Mouse (Mus musculus) intestine, embryonic 16.5 days (tissue): ENCODE measurements around the gene Fhl3. TPM values are rescaled to one million over a fixed set of nuclear protein-coding genes. Genes with fewer than 3 reads are reported as not detected.

Source experiments
- ATAC-seq: fragments of 200-750 bp; cut with Nextera tagmentation; 2 replicates; pipeline ENCODE4 v1.8.0; 2017; ENCODE audit warnings: moderate TSS enrichment, moderate library complexity
- H3K27ac ChIP-seq: fragments of 300-500 bp; sonication (generic); 2 replicates; pipeline ENCODE4 v1.5.1; 2014; ENCODE audit warnings: mild to moderate bottlenecking, low read length
- H3K27me3 ChIP-seq: fragments of 300-500 bp; sonication (generic); replicated peaks from 2 replicates; pipeline ENCODE4 v1.6.1; 2014; ENCODE audit warnings: low read length, control low read depth, mixed read lengths; ENCODE audit not compliant: control insufficient read depth, insufficient read depth
- H3K36me3 ChIP-seq: fragments of 300-500 bp; sonication (generic); 2 replicates; pipeline ENCODE4 v1.6.1; 2014; ENCODE audit warnings: low read length, control low read depth; ENCODE audit not compliant: control insufficient read depth, insufficient read depth
- H3K4me1 ChIP-seq: fragments of 300-500 bp; sonication (generic); 2 replicates; pipeline ENCODE4 v1.6.1; 2014; ENCODE audit warnings: low read length, control low read depth, mixed read lengths; ENCODE audit not compliant: control insufficient read depth, insufficient read depth
- H3K4me2 ChIP-seq: fragments of 300-500 bp; sonication (generic); 2 replicates; pipeline ENCODE4 v1.6.1; 2014; ENCODE audit warnings: low read depth, low read length, control low read depth
- H3K4me3 ChIP-seq: fragments of 300-500 bp; sonication (generic); 2 replicates; pipeline ENCODE4 v1.5.1; 2014; ENCODE audit warnings: mild to moderate bottlenecking, low read length
- H3K9ac ChIP-seq: fragments of 300-500 bp; sonication (generic); 2 replicates; pipeline ENCODE4 v1.6.1; 2014; ENCODE audit warnings: low read depth, low read length
- H3K9me3 ChIP-seq: fragments of 300-500 bp; sonication (generic); 2 replicates; pipeline ENCODE4 v1.6.1; 2016; ENCODE audit warnings: low read length, control low read depth; ENCODE audit not compliant: control insufficient read depth
- WGBS: fragments of 180-500 bp; shearing (Covaris S2); extraction: QIAGEN DNeasy Blood & Tissue Kit; methylation state at CpG from one replicate; pipeline ENCODE4 v1.1.7; 2014; 5-methylcytosine and 5-hydroxymethylcytosine counted together
- microRNA counts: library from miRNA; unstranded; fragments of <30 nt; microRNA quantifications from one replicate; lab custom pipeline; 2016
- microRNA-seq: library from miRNA; unstranded; fragments of <30 nt; microRNA quantifications from one replicate; pipeline ENCODE4, GENCODE M21; 2016
- polyA plus RNA-seq: library from polyadenylated mRNA; unstranded; fragments of >200 nt; fragmentation: Nextera tagmentation; extraction: Ambion mirVana; gene quantifications from 2 replicates; pipeline ENCODE4 v1.2.1, GENCODE M21; 2015

The Fhl3 gene
- polyA plus RNA-seq, 1 experiment from 2014 or later, result 5.1 TPM

GRCm38 (mm10) chr4:124742839-124743238 lies 42.3 kb downstream of the Fhl3 start:
- no peaks in the 10 kb centered on the region for H3K9me3 ChIP-seq
- H3K4me1 ChIP-seq, result peaks cover 3% of the 10 kb centered on the region; the same call in 1 of the 2 replicates
- ATAC-seq, result no peak
- no peak overlapping the region for H3K9ac ChIP-seq
- H3K4me3 ChIP-seq, result no peak overlapping the region
- H3K36me3 ChIP-seq, result no peaks in the 10 kb centered on the region
- H3K4me2 ChIP-seq, result no peak overlapping the region
- 85% methylated on average over 11 of the region's 11 CpGs for WGBS
- no peaks in the 10 kb centered on the region for H3K27me3 ChIP-seq
- no peak overlapping the region for H3K27ac ChIP-seq

GRCm38 (mm10) chr4:124746577-124746976 lies 46.1 kb downstream of the Fhl3 start:
- Histone ChIP-seq H3K4me3 (no peak overlapping the region), H3K36me3 (no peaks in the 10 kb centered on the region), H3K4me1 (peaks cover 11% of the 10 kb centered on the region), H3K27me3 (no peaks in the 10 kb centered on the region), H3K9me3 (no peaks in the 10 kb centered on the region), H3K9ac (no peak overlapping the region), H3K4me2 (no peak overlapping the region), H3K27ac (no peak overlapping the region)
- ATAC-seq, result no peak
- 71% methylated on average over 7 of the region's 7 CpGs for WGBS

DNA sequence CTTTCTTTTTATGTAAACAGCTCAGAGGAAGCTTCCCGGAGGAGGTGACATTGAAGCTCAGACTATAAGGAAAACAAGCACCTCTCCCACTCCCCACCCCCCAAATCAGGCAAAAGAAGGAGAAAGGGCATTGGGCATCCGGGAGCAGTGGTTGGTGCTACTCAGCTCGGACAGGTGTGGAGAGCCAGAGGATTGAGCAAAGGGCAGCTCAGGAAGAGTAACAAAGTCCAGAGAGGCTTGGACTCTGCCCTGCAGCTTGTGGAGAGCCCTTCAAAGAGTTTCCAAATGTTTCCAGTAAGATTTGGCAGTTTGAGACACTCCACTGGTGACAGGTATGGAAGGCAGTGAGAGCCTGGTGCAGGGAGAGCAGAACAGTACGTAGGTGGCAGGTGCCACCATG lies 47.4 kb downstream of the Fhl3 start:
- Histone ChIP-seq H3K4me2 (0 out of 2 replicates have a peak overlapping the region, but pooled peaks have one; percentile 21), H3K27ac (peak overlapping the region; percentile 68), H3K4me3 (no peak overlapping the region), H3K9ac (0 out of 2 replicates have a peak overlapping the region, but pooled peaks have one; percentile 12), H3K4me1 (peaks cover 17% of the 10 kb centered on the region), H3K9me3 (no peaks in the 10 kb centered on the region), H3K27me3 (no peaks in the 10 kb centered on the region), H3K36me3 (no peaks in the 10 kb centered on the region)
- 47% methylated on average over 4 of the region's 4 CpGs for WGBS
- peak; percentile 58 for ATAC-seq

- Histone ChIP-seq H3K27me3 (no peaks in the 10 kb centered on the region), H3K9ac (peak overlapping the region; percentile 76), H3K4me1 (peaks cover 20% of the 10 kb centered on the region), H3K4me2 (peak overlapping the region; percentile 93), H3K27ac (peak overlapping the region; percentile 37; the same call in 1 of the 2 replicates), H3K4me3 (peak overlapping the region; percentile 84), H3K36me3 (no peaks in the 10 kb centered on the region), H3K9me3 (no peaks in the 10 kb centered on the region)
- under 1% methylated on average over 75 of the region's 75 CpGs for WGBS
- peak; percentile 98 for ATAC-seq
Observed at GRCm38 (mm10) chr4:124751300-124752250, 51.1 kb downstream of the Fhl3 start.

DNA sequence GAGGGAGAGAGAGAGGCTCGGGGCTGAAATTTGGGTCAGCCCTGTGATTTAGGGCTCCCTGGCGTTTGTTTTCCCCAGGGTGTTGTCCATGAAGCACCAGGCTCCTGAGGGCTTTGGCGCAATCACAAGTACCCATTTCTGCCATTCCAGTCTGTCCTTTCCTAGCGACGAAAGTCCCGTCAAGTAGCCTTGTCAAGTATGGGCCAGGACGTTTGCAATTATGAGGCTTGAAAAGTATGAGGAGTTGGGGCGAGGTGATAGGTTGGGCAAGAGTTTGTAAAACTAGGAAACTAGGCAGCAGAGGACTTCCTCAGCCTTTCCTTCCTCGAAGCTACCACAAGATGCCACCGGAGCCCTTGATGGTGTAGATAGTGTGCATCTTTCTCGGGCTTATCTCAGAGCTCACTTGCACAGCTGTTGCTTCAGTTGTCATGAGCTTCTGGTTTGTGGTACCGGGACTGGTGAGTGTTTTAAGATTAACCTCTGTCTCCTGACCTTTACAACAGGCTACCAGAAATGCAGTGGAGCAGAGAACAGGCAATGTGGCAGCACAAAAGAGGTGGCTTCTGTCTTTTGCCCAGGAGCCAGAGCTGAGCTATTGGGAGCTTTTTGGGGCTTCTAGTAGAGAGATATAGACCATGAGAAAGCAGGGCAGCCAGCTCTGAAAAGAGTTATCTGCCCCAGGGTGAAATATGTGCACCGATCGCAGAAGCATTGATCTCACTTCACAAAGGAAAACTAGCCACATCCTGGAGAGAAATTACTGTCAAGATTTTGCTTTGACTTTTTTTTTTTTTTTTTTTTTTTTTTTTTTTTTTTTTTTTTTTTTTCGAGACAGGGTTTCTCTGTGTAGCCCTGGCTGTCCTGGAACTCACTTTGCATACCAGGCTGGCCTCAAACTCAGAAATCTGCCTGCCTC lies 52.0 kb downstream of the Fhl3 start:
- 23% methylated on average over 15 of the region's 15 CpGs for WGBS

GRCm38 (mm10) chr4:124755526-124755925 lies 55.0 kb downstream of the Fhl3 start:
- H3K9me3 ChIP-seq, result no peaks in the 10 kb centered on the region
- H3K4me1 ChIP-seq, result peaks cover 28% of the 10 kb centered on the region
- H3K36me3 ChIP-seq, result no peaks in the 10 kb centered on the region
- no peak overlapping the region for H3K4me2 ChIP-seq
- no peak for ATAC-seq
- 43% methylated on average over 7 of the region's 7 CpGs for WGBS
- H3K27me3 ChIP-seq, result no peaks in the 10 kb centered on the region
- H3K4me3 ChIP-seq, result no peak overlapping the region
- H3K27ac ChIP-seq, result peak overlapping the region; percentile 29
- no peak overlapping the region for H3K9ac ChIP-seq

More for the DNA sequence above, 52.0 kb downstream of the Fhl3 start:
- Histone ChIP-seq H3K27me3 (no peaks in the 10 kb centered on the region), H3K36me3 (no peaks in the 10 kb centered on the region), H3K4me1 (peaks cover 20% of the 10 kb centered on the region), H3K4me3 (peak overlapping the region; percentile 84), H3K9me3 (no peaks in the 10 kb centered on the region), H3K9ac (peak overlapping the region; percentile 76), H3K4me2 (peak overlapping the region; percentile 93), H3K27ac (no peak overlapping the region)
- no peak for ATAC-seq

MicroRNAs within 50 kb of the gene (microRNA counts, 519-probe panel; counts per million panel counts)
- 35.7 counts per million for microRNA mmu-miR-697 (lab: Ali Mortazavi, UCI)
- 35.7 counts per million for microRNA mmu-miR-698 (lab: Ali Mortazavi, UCI)

Small RNA genes within 50 kb of the gene (microRNA-seq; reads per million reads assigned to microRNA genes)
- gene Gm24721, result not detected
- not detected for gene Mir697
- gene Mir698, result not detected

Other genes with a start within 250 kb of the Fhl3 start
- not detected in 2 replicates for gene 3100002H09Rik, start 89.9 kb upstream of the Fhl3 start, polyA plus RNA-seq
- gene Pou3f1, start 43.9 kb upstream of the Fhl3 start, polyA plus RNA-seq, result 0.04 TPM in 1 of 2 replicates, not detected in the other
- gene Utp11, start 7.1 kb upstream of the Fhl3 start, polyA plus RNA-seq, result 51.8 and 58.6 TPM in 2 replicates
- gene Sf3a3, start 14.1 kb downstream of the Fhl3 start, polyA plus RNA-seq, result 105 and 125 TPM in 2 replicates
- gene Inpp5b, start 41.1 kb downstream of the Fhl3 start, polyA plus RNA-seq, result 27.0 and 27.5 TPM in 2 replicates
- 8.5 and 11.1 TPM in 2 replicates for gene Mtf1, start 101.4 kb downstream of the Fhl3 start, polyA plus RNA-seq
- gene Yrdc, start 150.0 kb downstream of the Fhl3 start, polyA plus RNA-seq, result 27.3 and 29.5 TPM in 2 replicates
- 35.3 and 35.8 TPM in 2 replicates for gene 1110065P20Rik, start 150.5 kb downstream of the Fhl3 start, polyA plus RNA-seq
- 0.36 and 0.44 TPM in 2 replicates for gene Maneal, start 161.5 kb downstream of the Fhl3 start, polyA plus RNA-seq
- gene Epha10, start 180.2 kb downstream of the Fhl3 start, polyA plus RNA-seq, result 0.07 and 0.15 TPM in 2 replicates
- 9.1 and 9.3 TPM in 2 replicates for gene 9930104L06Rik, start 236.3 kb downstream of the Fhl3 start, polyA plus RNA-seq
- 105 and 126 TPM in 2 replicates for gene Cdca8, start 238.6 kb downstream of the Fhl3 start, polyA plus RNA-seq